Mouse (Mus musculus) olfactory bulb, adult 2 months (tissue): ENCODE measurements at regions not wholly inside any gene's neighbourhood (a gene's known extent, or its start where the extent isn't known, plus 50 kb on each side); places are given as distances from the start of the nearest gene placed in this dataset.

Experiments
- CTCF ChIP-seq: fragments of 200-500 bp; IDR thresholded peaks from 2 replicates; pipeline ENCODE4 v1.5.1; 2012; ENCODE audit warnings: low read depth, mild to moderate bottlenecking, low read length, moderate library complexity; ENCODE audit not compliant: insufficient read depth
- POLR2A ChIP-seq: fragments of 200-500 bp; IDR thresholded peaks from 2 replicates; pipeline ENCODE4 v1.6.1; 2012; ENCODE audit warnings: mild to moderate bottlenecking, low read depth, low read length, moderate library complexity; ENCODE audit not compliant: insufficient read depth

GRCm38 (mm10) chr10:37873925-37874324 lies 735.2 kb upstream of the Marcks start:
- TF ChIP-seq CTCF (no peak), POLR2A (no peak)
